Mouse (Mus musculus): ENCODE data around the gene Ltb. TPM values are rescaled to one million over a fixed set of nuclear protein-coding genes. Genes with fewer than 3 reads are reported as not detected.
A peak's percentile ranks its signal among the peaks of the same experiment; 100 is the strongest.

Ltb gene
- total and polyA plus RNA-seq, 2 experiments from 2014 or later: 0.27 to 0.33 TPM

DNA sequence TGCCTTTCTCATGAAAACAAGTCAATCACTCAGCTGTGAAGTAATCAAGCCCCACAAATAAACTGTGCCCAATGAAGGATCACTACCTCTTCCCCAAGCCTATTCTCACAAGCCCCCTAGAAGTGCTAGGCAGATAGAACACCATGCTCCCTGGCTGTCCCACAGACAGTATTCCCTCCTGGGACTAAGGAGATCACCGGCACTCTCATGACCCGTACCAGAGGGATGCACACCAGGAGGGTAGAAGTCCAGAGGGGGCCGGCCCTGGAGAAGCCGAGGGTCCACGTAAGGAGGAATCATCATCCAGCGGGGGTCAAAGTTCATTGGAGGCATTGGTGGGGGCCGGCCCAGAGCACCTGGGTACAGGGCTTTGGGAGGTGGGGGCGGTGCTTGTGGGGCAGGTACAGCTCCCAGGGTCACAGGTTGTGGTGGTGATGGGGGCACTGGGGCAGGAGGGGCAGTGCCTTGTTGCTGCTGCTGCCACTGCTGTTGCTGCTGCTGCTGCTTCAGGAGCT lies 36.5 kb upstream of the Ltb start:
- Histone ChIP-seq H3K4me1 (ENCODE audit: control insufficient read depth, insufficient read depth) (peaks cover 8% of the 10 kb centered on the region), H3K27ac (ENCODE audit: low read depth) (no peak overlapping the region), H3K4me3 (ENCODE audit: low read depth, low read length) (no peak overlapping the region), H3K4me2 (ENCODE audit: low read depth, low read length) (no peak overlapping the region), H3K36me3 (replicated peaks; ENCODE audit: control insufficient read depth, insufficient read depth, low read length) (peaks cover 94% of the 10 kb centered on the region), H3K9me3 (replicated peaks; ENCODE audit: control insufficient read depth, low read length) (no peaks in the 10 kb centered on the region), H3K9ac (replicated peaks; ENCODE audit: low read depth, low read length) (no peak overlapping the region), H3K27me3 (ENCODE audit: control insufficient read depth, insufficient read depth, low read length) (no peaks in the 10 kb centered on the region)
- 89% methylated on average over 8 of the region's 8 CpGs for WGBS
- DNase-seq (ENCODE audit: low spot score): no peak
- ATAC-seq (ENCODE audit: insufficient read depth, low read depth): no peak
- TF ChIP-seq CTCF (IDR thresholded peaks at IDR 0.05; ENCODE audit: low read depth) (no peak), EP300 (IDR thresholded peaks at IDR 0.05; ENCODE audit: low read depth) (no peak)

- Histone ChIP-seq H3K9ac (replicated peaks; ENCODE audit: low read depth, low read length) (no peak overlapping the region), H3K4me3 (ENCODE audit: low read depth, low read length) (no peak overlapping the region), H3K27me3 (ENCODE audit: control insufficient read depth, insufficient read depth, low read length) (no peaks in the 10 kb centered on the region), H3K4me1 (ENCODE audit: control insufficient read depth, insufficient read depth) (peaks cover 15% of the 10 kb centered on the region), H3K4me2 (ENCODE audit: low read depth, low read length) (no peak overlapping the region), H3K9me3 (replicated peaks; ENCODE audit: control insufficient read depth, low read length) (no peaks in the 10 kb centered on the region), H3K27ac (ENCODE audit: low read depth) (no peak overlapping the region), H3K36me3 (replicated peaks; ENCODE audit: control insufficient read depth, insufficient read depth, low read length) (peaks cover 81% of the 10 kb centered on the region)
- 92% methylated on average over 16 of the region's 16 CpGs for WGBS
- ATAC-seq (ENCODE audit: insufficient read depth, low read depth) (no peak), DNase-seq (ENCODE audit: low spot score) (no peak)
- TF ChIP-seq CTCF (IDR thresholded peaks at IDR 0.05; ENCODE audit: low read depth): no peak
Measured at GRCm38 (mm10) chr17:35158850-35159593, 35.2 kb upstream of the Ltb start.

- TF ChIP-seq EP300 (IDR thresholded peaks at IDR 0.05; ENCODE audit: low read depth) (no peak), CTCF (IDR thresholded peaks at IDR 0.05; ENCODE audit: low read depth) (no peak)
- DNase-seq (ENCODE audit: low spot score) (no peak), ATAC-seq (ENCODE audit: insufficient read depth, low read depth) (no peak)
- no peak overlapping the region for H3K27ac ChIP-seq (ENCODE audit: low read depth)
- WGBS: 74% methylated on average over 7 of the region's 7 CpGs
- no peak overlapping the region for H3K4me2 ChIP-seq (ENCODE audit: low read depth, low read length)
- H3K36me3 ChIP-seq (replicated peaks; ENCODE audit: control insufficient read depth, insufficient read depth, low read length): peaks cover 75% of the 10 kb centered on the region
- H3K4me1 ChIP-seq (ENCODE audit: control insufficient read depth, insufficient read depth): peaks cover 15% of the 10 kb centered on the region
- no peak overlapping the region for H3K4me3 ChIP-seq (ENCODE audit: low read depth, low read length)
- H3K9ac ChIP-seq (replicated peaks; ENCODE audit: low read depth, low read length): no peak overlapping the region
- no peaks in the 10 kb centered on the region for H3K9me3 ChIP-seq (replicated peaks; ENCODE audit: control insufficient read depth, low read length)
- H3K27me3 ChIP-seq (ENCODE audit: control insufficient read depth, insufficient read depth, low read length): no peaks in the 10 kb centered on the region
Measured at GRCm38 (mm10) chr17:35159638-35160037, 34.6 kb upstream of the Ltb start.

DNA sequence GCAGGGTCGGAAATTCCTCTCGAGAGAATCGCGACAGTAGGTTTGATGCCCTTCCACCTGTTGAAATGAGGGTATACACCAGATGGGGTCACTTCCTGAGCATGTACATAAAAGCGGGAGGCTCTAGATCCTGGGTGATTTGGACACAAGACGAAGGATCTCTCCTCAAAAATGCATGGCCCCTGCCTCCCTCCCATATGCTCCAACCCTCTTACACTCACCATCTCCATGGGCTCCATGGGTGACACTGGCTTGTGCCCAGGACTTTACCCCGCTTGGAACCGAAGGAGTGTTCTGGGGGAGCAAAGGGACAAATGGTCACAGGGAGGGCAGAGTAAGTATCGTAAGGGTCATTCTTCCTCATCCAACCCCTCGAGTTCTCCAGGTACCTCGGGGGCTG lies 32.8 kb upstream of the Ltb start:
- 0 out of 2 replicates have a peak overlapping the region, but pooled peaks have one; percentile 85 for H3K4me2 ChIP-seq (ENCODE audit: low read depth, low read length)

GRCm38 (mm10) chr17:35162121-35162520 lies 32.1 kb upstream of the Ltb start:
- 61% methylated on average over 14 of the region's 14 CpGs for WGBS
- Histone ChIP-seq H3K9ac (replicated peaks; ENCODE audit: low read depth, low read length) (peak overlapping the region; percentile 100), H3K4me1 (ENCODE audit: control insufficient read depth, insufficient read depth) (peaks cover 23% of the 10 kb centered on the region), H3K4me3 (ENCODE audit: low read depth, low read length) (no peak overlapping the region), H3K36me3 (replicated peaks; ENCODE audit: control insufficient read depth, insufficient read depth, low read length) (peaks cover 50% of the 10 kb centered on the region), H3K27me3 (ENCODE audit: control insufficient read depth, insufficient read depth, low read length) (no peaks in the 10 kb centered on the region), H3K9me3 (replicated peaks; ENCODE audit: control insufficient read depth, low read length) (no peaks in the 10 kb centered on the region), H3K4me2 (ENCODE audit: low read depth, low read length) (peak overlapping the region; percentile 85), H3K27ac (ENCODE audit: low read depth) (no peak overlapping the region)
- DNase-seq (ENCODE audit: low spot score) (no peak), ATAC-seq (ENCODE audit: insufficient read depth, low read depth) (no peak)
- TF ChIP-seq CTCF (IDR thresholded peaks at IDR 0.05; ENCODE audit: low read depth) (no peak), EP300 (IDR thresholded peaks at IDR 0.05; ENCODE audit: low read depth) (no peak)

More for the DNA sequence above, 32.8 kb upstream of the Ltb start:
- Histone ChIP-seq H3K27me3 (ENCODE audit: control insufficient read depth, insufficient read depth, low read length) (no peaks in the 10 kb centered on the region), H3K4me3 (ENCODE audit: low read depth, low read length) (no peak overlapping the region), H3K27ac (ENCODE audit: low read depth) (no peak overlapping the region), H3K9ac (replicated peaks; ENCODE audit: low read depth, low read length) (no peak overlapping the region), H3K36me3 (replicated peaks; ENCODE audit: control insufficient read depth, insufficient read depth, low read length) (peaks cover 57% of the 10 kb centered on the region), H3K9me3 (replicated peaks; ENCODE audit: control insufficient read depth, low read length) (no peaks in the 10 kb centered on the region), H3K4me1 (ENCODE audit: control insufficient read depth, insufficient read depth) (peaks cover 23% of the 10 kb centered on the region)
- 67% methylated on average over 11 of the region's 11 CpGs for WGBS
- DNase-seq (ENCODE audit: low spot score): no peak
- TF ChIP-seq EP300 (IDR thresholded peaks at IDR 0.05; ENCODE audit: low read depth): no peak
- TF ChIP-seq CTCF (IDR thresholded peaks at IDR 0.05; ENCODE audit: low read depth): no peak
- ATAC-seq (ENCODE audit: insufficient read depth, low read depth): no peak

Data from heart, postnatal 0 days (tissue).